Mouse (Mus musculus): ENCODE measurements around the gene Slco2a1. TPM values are rescaled to one million over a fixed set of nuclear protein-coding genes. Genes with fewer than 3 reads are reported as not detected.

The Slco2a1 gene
- polyA plus RNA-seq, 1 experiment: 0.54 TPM

GRCm38 (mm10) chr9:102962093-102962788 is 26.3 kb upstream of the Slco2a1 start:
- no peak overlapping the region for H3K4me3 ChIP-seq (ENCODE audit: insufficient read depth, low read length)
- no peak overlapping the region for H3K27ac ChIP-seq (ENCODE audit: insufficient read depth, low read length)
- no peaks in the 10 kb centered on the region for H3K4me1 ChIP-seq (ENCODE audit: control insufficient read depth, insufficient read depth, low read length)
- TF ChIP-seq CTCF (IDR thresholded peaks at IDR 0.05; ENCODE audit: extremely low read depth, insufficient read depth, low read length) (no peak), POLR2A (IDR thresholded peaks at IDR 0.05; ENCODE audit: extremely low read depth, insufficient read depth, low read length) (no peak)

GRCm38 (mm10) chr9:102963321-102963720 is 25.2 kb upstream of the Slco2a1 start:
- TF ChIP-seq CTCF (IDR thresholded peaks at IDR 0.05; ENCODE audit: extremely low read depth, insufficient read depth, low read length) (no peak), POLR2A (IDR thresholded peaks at IDR 0.05; ENCODE audit: extremely low read depth, insufficient read depth, low read length) (no peak)
- Histone ChIP-seq H3K4me1 (ENCODE audit: control insufficient read depth, insufficient read depth, low read length) (no peaks in the 10 kb centered on the region), H3K27ac (ENCODE audit: insufficient read depth, low read length) (no peak overlapping the region), H3K4me3 (ENCODE audit: insufficient read depth, low read length) (no peak overlapping the region)

- no peak overlapping the region for H3K4me3 ChIP-seq (ENCODE audit: insufficient read depth, low read length)
- H3K27ac ChIP-seq (ENCODE audit: insufficient read depth, low read length): no peak overlapping the region
- H3K4me1 ChIP-seq (ENCODE audit: control insufficient read depth, insufficient read depth, low read length): no peaks in the 10 kb centered on the region
- TF ChIP-seq POLR2A (IDR thresholded peaks at IDR 0.05; ENCODE audit: extremely low read depth, insufficient read depth, low read length): no peak
- TF ChIP-seq CTCF (IDR thresholded peaks at IDR 0.05; ENCODE audit: extremely low read depth, insufficient read depth, low read length): no peak
These were observed 23.9 kb upstream of the Slco2a1 start for GRCm38 (mm10) chr9:102964644-102965043.

GRCm38 (mm10) chr9:102972393-102973050 is 16.0 kb upstream of the Slco2a1 start:
- no peak for TF ChIP-seq POLR2A (IDR thresholded peaks at IDR 0.05; ENCODE audit: extremely low read depth, insufficient read depth, low read length)
- no peak for TF ChIP-seq CTCF (IDR thresholded peaks at IDR 0.05; ENCODE audit: extremely low read depth, insufficient read depth, low read length)
- Histone ChIP-seq H3K4me1 (ENCODE audit: control insufficient read depth, insufficient read depth, low read length) (no peaks in the 10 kb centered on the region), H3K27ac (ENCODE audit: insufficient read depth, low read length) (no peak overlapping the region)

GRCm38 (mm10) chr9:102975887-102976286 is 12.6 kb upstream of the Slco2a1 start:
- no peak overlapping the region for H3K27ac ChIP-seq (ENCODE audit: insufficient read depth, low read length)
- H3K4me3 ChIP-seq (ENCODE audit: insufficient read depth, low read length): no peak overlapping the region
- TF ChIP-seq POLR2A (IDR thresholded peaks at IDR 0.05; ENCODE audit: extremely low read depth, insufficient read depth, low read length): no peak
- no peak for TF ChIP-seq CTCF (IDR thresholded peaks at IDR 0.05; ENCODE audit: extremely low read depth, insufficient read depth, low read length)
- H3K4me1 ChIP-seq (ENCODE audit: control insufficient read depth, insufficient read depth, low read length): no peaks in the 10 kb centered on the region

More at GRCm38 (mm10) chr9:102972393-102973050, 16.0 kb upstream of the Slco2a1 start:
- no peak overlapping the region for H3K4me3 ChIP-seq (ENCODE audit: insufficient read depth, low read length)

- H3K4me1 ChIP-seq (ENCODE audit: control insufficient read depth, insufficient read depth, low read length): no peaks in the 10 kb centered on the region
- TF ChIP-seq CTCF (IDR thresholded peaks at IDR 0.05; ENCODE audit: extremely low read depth, insufficient read depth, low read length): no peak
- no peak for TF ChIP-seq POLR2A (IDR thresholded peaks at IDR 0.05; ENCODE audit: extremely low read depth, insufficient read depth, low read length)
- no peak overlapping the region for H3K27ac ChIP-seq (ENCODE audit: insufficient read depth, low read length)
- no peak overlapping the region for H3K4me3 ChIP-seq (ENCODE audit: insufficient read depth, low read length)
These were observed 11.4 kb upstream of the Slco2a1 start for GRCm38 (mm10) chr9:102977090-102977489.

- TF ChIP-seq POLR2A (IDR thresholded peaks at IDR 0.05; ENCODE audit: extremely low read depth, insufficient read depth, low read length) (no peak), CTCF (IDR thresholded peaks at IDR 0.05; ENCODE audit: extremely low read depth, insufficient read depth, low read length) (no peak)
- H3K27ac ChIP-seq (ENCODE audit: insufficient read depth, low read length): no peak overlapping the region
- H3K4me3 ChIP-seq (ENCODE audit: insufficient read depth, low read length): no peak overlapping the region
- H3K4me1 ChIP-seq (ENCODE audit: control insufficient read depth, insufficient read depth, low read length): no peaks in the 10 kb centered on the region
These were observed 10.6 kb upstream of the Slco2a1 start for GRCm38 (mm10) chr9:102977791-102978492.

- TF ChIP-seq POLR2A (IDR thresholded peaks at IDR 0.05; ENCODE audit: extremely low read depth, insufficient read depth, low read length) (no peak), CTCF (IDR thresholded peaks at IDR 0.05; ENCODE audit: extremely low read depth, insufficient read depth, low read length) (no peak)
- Histone ChIP-seq H3K4me3 (ENCODE audit: insufficient read depth, low read length) (no peak overlapping the region), H3K27ac (ENCODE audit: insufficient read depth, low read length) (no peak overlapping the region), H3K4me1 (ENCODE audit: control insufficient read depth, insufficient read depth, low read length) (no peaks in the 10 kb centered on the region)
These were observed 9.4 kb upstream of the Slco2a1 start for GRCm38 (mm10) chr9:102979011-102979700.

GRCm38 (mm10) chr9:102979956-102980355 is 8.6 kb upstream of the Slco2a1 start:
- Histone ChIP-seq H3K27ac (ENCODE audit: insufficient read depth, low read length) (no peak overlapping the region), H3K4me1 (ENCODE audit: control insufficient read depth, insufficient read depth, low read length) (no peaks in the 10 kb centered on the region), H3K4me3 (ENCODE audit: insufficient read depth, low read length) (no peak overlapping the region)
- no peak for TF ChIP-seq CTCF (IDR thresholded peaks at IDR 0.05; ENCODE audit: extremely low read depth, insufficient read depth, low read length)
- no peak for TF ChIP-seq POLR2A (IDR thresholded peaks at IDR 0.05; ENCODE audit: extremely low read depth, insufficient read depth, low read length)
